Mouse (Mus musculus): ENCODE measurements around the gene Jmjd1c.

- TF ChIP-seq CTCF (IDR thresholded peaks at IDR 0.05; ENCODE audit: extremely low read depth, insufficient read depth, low read length) (no peak), POLR2A (IDR thresholded peaks at IDR 0.05; ENCODE audit: extremely low read depth, insufficient read depth, low read length) (no peak)
These were observed 30.5 kb upstream of the Jmjd1c start for GRCm38 (mm10) chr10:67065277-67065887.
